Mouse (Mus musculus) cerebellum, adult 2 months (tissue): ENCODE results near the gene Aox2. TPM values are rescaled to one million over a fixed set of nuclear protein-coding genes. Genes with fewer than 3 reads are reported as not detected.

Source experiments
- DNase-seq, 2 experiments: peaks; one replicate each; pipeline ENCODE4 v3.0.0; 2021
- H3K27ac ChIP-seq: fragments of 200-500 bp; 2 replicates; pipeline ENCODE4 v1.5.1; 2012; ENCODE audit warnings: low read length, control low read depth, inconsistent platforms; ENCODE audit not compliant: insufficient read depth
- H3K27me3 ChIP-seq: fragments of 200-500 bp; 2 replicates; pipeline ENCODE4 v1.6.1; 2012; ENCODE audit warnings: inconsistent platforms, mild to moderate bottlenecking, low read length, moderate library complexity; ENCODE audit not compliant: control insufficient read depth, insufficient read depth
- H3K4me1 ChIP-seq: fragments of 200-500 bp; 2 replicates; pipeline ENCODE4 v1.6.1; 2011; ENCODE audit warnings: low read length; ENCODE audit not compliant: control insufficient read depth, insufficient read depth
- H3K4me3 ChIP-seq: fragments of 200-500 bp; replicated peaks from 2 replicates; pipeline ENCODE3; 2011; ENCODE audit warnings: mild to moderate bottlenecking, low read depth, low read length, control low read depth; ENCODE audit not compliant: insufficient read depth
- CTCF ChIP-seq: fragments of 200-500 bp; IDR thresholded peaks from 2 replicates; pipeline ENCODE4 v1.5.1; 2011; ENCODE audit warnings: low read depth, mild to moderate bottlenecking, control low read depth, low read length, moderate library complexity, borderline replicate concordance; ENCODE audit not compliant: insufficient read depth
- POLR2A ChIP-seq: fragments of 200-500 bp; IDR thresholded peaks from 2 replicates; pipeline ENCODE4 v1.6.1; 2011; ENCODE audit warnings: low read length, control low read depth, borderline replicate concordance; ENCODE audit not compliant: insufficient read depth
- WGBS: fragments of 180-500 bp; shearing (Covaris S2); methylation state at CpG from one replicate; pipeline ENCODE4 v1.1.7; 2018; 5-methylcytosine and 5-hydroxymethylcytosine counted together
- polyA plus RNA-seq: library from polyadenylated mRNA; depleted of rRNA; stranded (reverse); fragments of >200 nt; gene quantifications from 2 replicates; pipeline ENCODE4 v1.2.3, GENCODE M21; 2012

Gene Aox2
- polyA plus RNA-seq, 1 experiment: 0.03 TPM

DNA sequence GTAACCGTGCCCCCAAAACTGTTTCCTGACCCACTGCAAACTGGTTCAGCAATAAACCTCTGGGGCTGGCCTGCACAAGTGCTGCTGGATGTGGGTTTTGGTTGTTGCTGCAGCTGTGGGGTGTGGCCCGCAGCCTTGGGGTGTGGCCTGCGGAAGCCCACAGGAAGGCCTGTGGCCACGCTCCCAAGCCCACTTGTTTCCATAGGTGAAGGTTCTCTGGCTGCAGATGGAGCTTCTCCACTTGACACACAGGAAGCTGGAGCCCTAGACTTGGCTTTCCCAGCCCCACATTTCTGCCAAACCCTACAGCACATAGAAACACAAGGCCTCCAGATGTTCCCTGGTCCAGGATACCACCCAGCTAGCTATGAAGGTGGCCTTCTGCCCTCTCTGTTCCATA is 25.6 kb downstream of the Aox2 start:
- WGBS: 84% methylated on average over 4 of the region's 4 CpGs
- DNase-seq: no peak
- H3K4me3 ChIP-seq: no peak overlapping the region
- H3K4me1 ChIP-seq: peaks cover 2% of the 10 kb centered on the region; the same call in 1 of the 2 replicates
- no peaks in the 10 kb centered on the region for H3K27me3 ChIP-seq
- H3K27ac ChIP-seq: no peak overlapping the region
- no peak for TF ChIP-seq CTCF

DNA sequence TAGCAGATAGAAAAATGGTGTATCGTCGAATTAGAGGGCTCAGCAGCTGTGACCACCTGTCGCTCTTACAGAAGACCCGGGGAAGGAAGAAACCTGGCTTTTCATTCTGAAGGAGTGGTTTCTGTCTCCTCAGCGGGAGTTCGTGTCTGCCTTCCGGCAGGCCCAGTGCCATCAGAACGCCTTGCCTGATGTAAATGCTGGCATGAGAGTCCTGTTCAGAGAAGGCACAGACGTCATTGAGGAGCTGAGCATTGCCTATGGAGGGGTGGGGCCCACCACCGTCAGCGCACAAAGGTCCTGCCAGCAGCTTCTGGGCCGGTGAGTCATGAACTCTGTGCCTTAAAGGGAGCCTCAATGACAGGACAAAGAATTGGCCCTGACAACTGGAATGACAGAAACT is 26.2 kb downstream of the Aox2 start:
- H3K27me3 ChIP-seq: no peaks in the 10 kb centered on the region
- 14% methylated on average over 12 of the region's 12 CpGs for WGBS

GRCm38 (mm10) chr1:58307181-58307580 is 29.1 kb downstream of the Aox2 start:
- H3K4me1 ChIP-seq: peaks cover 2% of the 10 kb centered on the region; the same call in 1 of the 2 replicates
- WGBS: 84% methylated on average over 8 of the region's 8 CpGs
- no peak overlapping the region for H3K27ac ChIP-seq
- no peak overlapping the region for H3K4me3 ChIP-seq
- DNase-seq: no peak
- H3K27me3 ChIP-seq: no peaks in the 10 kb centered on the region
- TF ChIP-seq CTCF: no peak
- no peak for TF ChIP-seq POLR2A

More for the DNA sequence above, 26.2 kb downstream of the Aox2 start:
- no peak overlapping the region for H3K4me3 ChIP-seq
- no peak for DNase-seq
- H3K4me1 ChIP-seq: peaks cover 2% of the 10 kb centered on the region; the same call in 1 of the 2 replicates
- no peak overlapping the region for H3K27ac ChIP-seq
- TF ChIP-seq CTCF (no peak), POLR2A (no peak)

GRCm38 (mm10) chr1:58308594-58308993 is 30.5 kb downstream of the Aox2 start:
- TF ChIP-seq POLR2A (no peak), CTCF (no peak)
- H3K4me3 ChIP-seq: no peak overlapping the region
- 78% methylated on average over 8 of the region's 8 CpGs for WGBS

DNA sequence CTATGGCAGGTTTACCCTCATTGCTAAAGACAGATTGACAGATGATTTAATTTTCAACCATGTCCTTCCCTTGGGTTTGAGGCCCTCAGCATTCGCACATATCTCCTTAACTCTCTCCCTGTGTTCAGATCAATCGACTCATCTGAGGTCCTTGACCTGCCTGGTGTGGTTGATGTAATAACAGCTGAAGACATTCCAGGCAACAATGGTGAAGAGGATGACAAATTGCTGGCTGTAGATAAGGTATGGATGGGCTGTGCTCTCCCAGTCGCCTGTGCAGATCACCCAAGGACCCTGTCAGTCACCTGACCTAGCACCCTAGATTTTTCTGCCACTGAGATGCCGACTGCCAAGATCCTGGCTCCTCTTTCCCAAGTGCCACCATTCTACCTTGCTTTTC is 31.7 kb downstream of the Aox2 start:
- WGBS: 83% methylated on average over 4 of the region's 4 CpGs
- DNase-seq: no peak
- no peak overlapping the region for H3K4me3 ChIP-seq

More at GRCm38 (mm10) chr1:58308594-58308993, 30.5 kb downstream of the Aox2 start:
- no peak for DNase-seq
- Histone ChIP-seq H3K4me1 (peaks cover 2% of the 10 kb centered on the region; the same call in 1 of the 2 replicates), H3K27me3 (no peaks in the 10 kb centered on the region), H3K27ac (no peak overlapping the region)

GRCm38 (mm10) chr1:58311221-58311864 is 33.2 kb downstream of the Aox2 start:
- DNase-seq: no peak
- no peak overlapping the region for H3K27ac ChIP-seq
- 70% methylated on average over 7 of the region's 7 CpGs for WGBS
- H3K4me1 ChIP-seq: no peaks in the 10 kb centered on the region
- TF ChIP-seq POLR2A: no peak
- TF ChIP-seq CTCF: no peak
- H3K27me3 ChIP-seq: no peaks in the 10 kb centered on the region
- no peak overlapping the region for H3K4me3 ChIP-seq

More for the DNA sequence above, 31.7 kb downstream of the Aox2 start:
- H3K27me3 ChIP-seq: no peaks in the 10 kb centered on the region
- no peak overlapping the region for H3K27ac ChIP-seq
- no peak for TF ChIP-seq CTCF
- no peak for TF ChIP-seq POLR2A
- H3K4me1 ChIP-seq: no peaks in the 10 kb centered on the region

DNA sequence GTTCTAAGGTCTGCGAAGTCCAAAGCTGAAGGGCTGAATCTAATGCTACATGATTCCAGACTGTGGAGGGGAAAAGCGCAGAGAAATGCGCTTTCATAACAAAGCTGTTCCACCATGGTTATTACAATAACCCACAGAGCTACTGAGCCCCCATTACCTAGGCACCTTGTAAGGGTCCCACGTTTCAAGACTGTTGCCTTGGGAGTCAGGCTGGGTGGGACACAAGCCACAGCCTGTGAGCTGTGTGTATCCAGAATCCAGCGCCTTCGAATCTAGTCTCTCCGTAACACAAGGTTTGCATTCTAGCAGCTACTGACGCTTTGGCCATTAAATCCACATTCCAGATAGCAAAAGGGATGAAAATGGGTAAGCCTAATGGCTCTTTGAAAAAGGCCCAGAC is 35.0 kb downstream of the Aox2 start:
- DNase-seq: no peak
- Histone ChIP-seq H3K27ac (no peak overlapping the region), H3K4me1 (no peaks in the 10 kb centered on the region), H3K4me3 (no peak overlapping the region), H3K27me3 (no peaks in the 10 kb centered on the region)
- WGBS: 83% methylated on average over 8 of the region's 8 CpGs
- TF ChIP-seq POLR2A (no peak), CTCF (no peak)

GRCm38 (mm10) chr1:58315532-58315931 is 37.4 kb downstream of the Aox2 start:
- no peak for TF ChIP-seq CTCF
- WGBS: 74% methylated on average over 6 of the region's 6 CpGs
- no peaks in the 10 kb centered on the region for H3K4me1 ChIP-seq
- no peaks in the 10 kb centered on the region for H3K27me3 ChIP-seq
- H3K27ac ChIP-seq: no peak overlapping the region
- DNase-seq: no peak
- no peak overlapping the region for H3K4me3 ChIP-seq
